Mouse (Mus musculus) heart, postnatal 10 days (tissue): Measurements from ENCODE around the gene Pcp4l1. TPM values are rescaled to one million over a fixed set of nuclear protein-coding genes. Genes with fewer than 3 reads are reported as not detected.
A peak's percentile ranks its signal among the peaks of the same experiment; 100 is the strongest.
"Not testable (repeated sequence)": the region's sequence is repeated elsewhere in the genome, so short reads cannot be mapped to it uniquely, and the experiment has no call there.

Experiments used
- DNase-seq, 2 experiments: peaks; one replicate each; pipeline ENCODE4 v3.0.0; 2021
- intact Hi-C: fragments of 180-260 bp; cut with DNase I; formaldehyde crosslinking; loops from one replicate; pipeline ENCODE4 v1.15.1; 2025
- total RNA-seq, 2 experiments: library from RNA; stranded (reverse); gene quantifications; 2 replicates each; pipeline ENCODE4 v1.2.3; 2021

Gene Pcp4l1
- total RNA-seq, 2 experiments from 2014 or later: 136 to 146 TPM

- DNase-seq: peak in 1 of 2 experiments; percentile 30
- intact Hi-C loops: no loop called here
Measured at GRCm38 (mm10) chr1:171150838-171151391, 45.2 kb downstream of the Pcp4l1 start.

- intact Hi-C loops: no loop called here
- DNase-seq: peak; percentile 96 to 98
Measured at GRCm38 (mm10) chr1:171149974-171150760, 45.9 kb downstream of the Pcp4l1 start, which contains the start of the genes Sdhc and Mpz. Gene Sdhc (minus strand): TSS chr1:171150603. Gene Mpz (plus strand): TSS chr1:171150711.

GRCm38 (mm10) chr1:171142981-171143380 lies 53.1 kb downstream of the Pcp4l1 start:
- intact Hi-C loops: not testable (repeated sequence)
- peak in 1 of 2 experiments; percentile 22 for DNase-seq

- intact Hi-C loops, DNase-seq: not testable (repeated sequence)
Measured at GRCm38 (mm10) chr1:171137486-171138155, 58.4 kb downstream of the Pcp4l1 start.

- no peak for DNase-seq
- intact Hi-C loops: no loop called here
Measured at GRCm38 (mm10) chr1:171135600-171135999, 60.5 kb downstream of the Pcp4l1 start.

- intact Hi-C loops: no loop called here
- DNase-seq: no peak
Measured at GRCm38 (mm10) chr1:171130971-171131370, 65.1 kb downstream of the Pcp4l1 start.

GRCm38 (mm10) chr1:171129251-171129650 lies 66.8 kb downstream of the Pcp4l1 start:
- peak; percentile 33 to 35 for DNase-seq
- intact Hi-C loops: no loop called here

- intact Hi-C loops: loop anchor here (5.0 kb wide), 1 partner anchor 33 kb away; no protein-coding TSS in a partner anchor
Measured at GRCm38 (mm10) chr1:171124398-171124797, 71.7 kb downstream of the Pcp4l1 start.

More at GRCm38 (mm10) chr1:171124398-171124797, 71.7 kb downstream of the Pcp4l1 start:
- DNase-seq: no peak

Other genes starting within 250 kb of the Pcp4l1 start
- gene Fcgr2b, start 219.7 kb downstream of the Pcp4l1 start, total RNA-seq: 1 to 10 TPM; 3.1 to 3.9 TPM
- not detected for gene Fcgr4, start 177.3 kb downstream of the Pcp4l1 start, total RNA-seq
- gene Fcgr3, start 131.3 kb downstream of the Pcp4l1 start, total RNA-seq: 1 to 10 TPM; 7.4 to 8.9 TPM
- 1 to 10 TPM in 1 of 2 experiments, under 1 TPM in 1; 0.67 to 1.6 TPM for gene Cfap126, start 82.3 kb downstream of the Pcp4l1 start, total RNA-seq
- gene Sdhc, start 45.7 kb downstream of the Pcp4l1 start, total RNA-seq: 1,000 to 10,000 TPM in 1 of 2 experiments, 100 to 1,000 TPM in 1; 973 to 1,003 TPM
- 10 to 100 TPM; 11.0 to 18.1 TPM for gene Mpz, start 45.6 kb downstream of the Pcp4l1 start, total RNA-seq
- not detected for gene Nr1i3, start 17.7 kb upstream of the Pcp4l1 start, total RNA-seq
- 10 to 100 TPM; 88.9 to 95.9 TPM for gene Tomm40l, start 26.2 kb upstream of the Pcp4l1 start, total RNA-seq
- gene Apoa2, start 28.8 kb upstream of the Pcp4l1 start, total RNA-seq: 1 to 10 TPM; 2.3 to 4.2 TPM
- gene Fcer1g, start 38.1 kb upstream of the Pcp4l1 start, total RNA-seq: 1 to 10 TPM; 9.0 to 9.6 TPM
- gene Adamts4, start 54.2 kb upstream of the Pcp4l1 start, total RNA-seq: 1 to 10 TPM; 5.1 to 7.8 TPM
- 1,000 to 10,000 TPM; 1,054 to 1,076 TPM for gene Ndufs2, start 55.1 kb upstream of the Pcp4l1 start, total RNA-seq
- 10 to 100 TPM; 28.0 to 28.6 TPM for gene B4galt3, start 74.1 kb upstream of the Pcp4l1 start, total RNA-seq
- 10 to 100 TPM; 20.7 to 21.4 TPM for gene Ppox, start 84.9 kb upstream of the Pcp4l1 start, total RNA-seq
- gene Usp21, start 91.7 kb upstream of the Pcp4l1 start, total RNA-seq: 10 to 100 TPM; 20.7 to 26.8 TPM
- 100 to 1,000 TPM; 101 to 112 TPM for gene Ufc1, start 98.8 kb upstream of the Pcp4l1 start, total RNA-seq
- 10 to 100 TPM; 23.6 to 26.3 TPM for gene Dedd, start 132.9 kb upstream of the Pcp4l1 start, total RNA-seq
- 10 to 100 TPM; 20.9 to 22.1 TPM for gene Nit1, start 149.4 kb upstream of the Pcp4l1 start, total RNA-seq
- 10 to 100 TPM; 73.4 to 73.9 TPM for gene Pfdn2, start 149.4 kb upstream of the Pcp4l1 start, total RNA-seq
- under 1 TPM; 0.60 to 0.65 TPM for gene Klhdc9, start 164.5 kb upstream of the Pcp4l1 start, total RNA-seq
- under 1 TPM in 1 of 2 experiments, not detected in 1; 0.22 TPM for gene Nectin4, start 173.8 kb upstream of the Pcp4l1 start, total RNA-seq
- gene Arhgap30, start 192.7 kb upstream of the Pcp4l1 start, total RNA-seq: 1 to 10 TPM; 2.1 to 2.5 TPM
- 10 to 100 TPM; 50.4 to 51.3 TPM for gene Usf1, start 215.0 kb upstream of the Pcp4l1 start, total RNA-seq
- gene Tstd1, start 222.6 kb upstream of the Pcp4l1 start, total RNA-seq: 1 to 10 TPM; 1.6 TPM
- 10 to 100 TPM; 59.4 to 65.1 TPM for gene F11r, start 241.3 kb upstream of the Pcp4l1 start, total RNA-seq